Mouse (Mus musculus): Measurements from ENCODE around the gene Fos.
"Not testable (repeated sequence)": the region's sequence is repeated elsewhere in the genome, so short reads cannot be mapped to it uniquely, and the experiment has no call there.

The Fos gene

DNA sequence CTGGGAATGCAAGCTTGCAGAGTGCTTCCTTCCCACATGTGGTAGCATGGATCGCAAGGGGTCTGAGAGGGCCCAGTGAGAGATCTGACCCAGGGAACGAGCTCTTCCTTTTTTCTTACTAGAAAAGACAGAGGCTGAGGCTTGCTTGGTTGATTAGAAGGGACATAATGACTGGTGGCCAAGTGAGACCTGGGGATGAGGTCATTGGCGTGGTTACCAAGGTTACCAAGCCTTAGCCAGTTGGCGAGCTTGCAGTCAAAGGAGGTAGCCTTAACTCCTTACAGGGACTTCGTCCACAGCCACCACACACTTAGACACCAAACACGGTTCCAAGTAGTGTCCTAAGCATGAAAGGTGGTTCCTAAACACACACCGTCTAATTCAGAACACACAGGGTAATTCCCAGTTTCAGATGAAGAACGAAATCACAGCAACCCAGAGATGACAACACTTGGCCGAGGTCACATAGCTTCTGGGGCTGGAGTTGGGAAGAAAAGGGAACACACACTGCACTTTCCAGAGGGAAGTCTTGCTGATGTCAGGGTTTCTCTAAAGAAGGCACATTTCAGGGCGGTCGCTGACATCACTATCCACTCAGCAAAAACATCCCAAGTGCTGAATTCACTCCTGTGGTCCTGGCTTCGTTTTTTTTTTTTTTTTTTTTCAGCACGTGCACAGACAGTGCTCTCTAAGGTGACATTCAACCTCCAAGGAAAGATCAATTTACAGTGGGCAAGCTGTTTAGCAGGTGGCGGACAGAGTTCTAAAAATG lies 49.9 kb downstream of the Fos start:
- DNase-seq (ENCODE audit: low spot score in 2 of 2): no peak

DNA sequence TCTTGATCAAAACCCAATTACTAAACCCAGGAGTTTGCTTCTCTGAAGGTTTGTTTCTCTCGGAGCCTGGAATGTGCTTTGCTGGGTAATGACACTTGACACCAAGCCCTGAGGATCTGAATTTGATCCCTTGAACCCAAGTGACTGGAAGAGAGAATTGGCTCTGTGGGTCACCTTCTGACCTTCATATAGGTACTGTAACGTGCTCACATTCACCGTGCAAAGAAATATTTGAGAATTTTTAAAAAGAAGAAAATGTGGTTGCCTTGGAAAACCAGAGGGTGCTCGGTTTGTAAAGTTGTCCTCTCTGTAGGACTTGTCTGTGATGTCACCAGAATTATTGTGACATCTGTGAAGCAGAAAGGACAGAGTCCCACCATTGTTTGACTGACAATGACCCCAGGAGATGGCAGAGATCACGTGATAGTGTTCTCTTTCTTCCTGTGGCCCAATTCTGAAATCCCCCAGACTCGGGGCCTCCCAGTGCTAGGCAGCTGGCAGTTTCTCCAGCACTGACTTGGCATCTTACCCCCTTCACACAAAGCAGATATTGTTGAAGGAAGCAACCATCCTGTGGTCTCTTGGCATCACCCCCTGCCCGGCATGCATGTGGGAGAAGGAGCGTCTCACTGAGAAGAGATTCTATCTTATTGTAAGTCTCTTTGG lies 50.6 kb downstream of the Fos start:
- DNase-seq (ENCODE audit: low spot score in 2 of 2): no peak

DNA sequence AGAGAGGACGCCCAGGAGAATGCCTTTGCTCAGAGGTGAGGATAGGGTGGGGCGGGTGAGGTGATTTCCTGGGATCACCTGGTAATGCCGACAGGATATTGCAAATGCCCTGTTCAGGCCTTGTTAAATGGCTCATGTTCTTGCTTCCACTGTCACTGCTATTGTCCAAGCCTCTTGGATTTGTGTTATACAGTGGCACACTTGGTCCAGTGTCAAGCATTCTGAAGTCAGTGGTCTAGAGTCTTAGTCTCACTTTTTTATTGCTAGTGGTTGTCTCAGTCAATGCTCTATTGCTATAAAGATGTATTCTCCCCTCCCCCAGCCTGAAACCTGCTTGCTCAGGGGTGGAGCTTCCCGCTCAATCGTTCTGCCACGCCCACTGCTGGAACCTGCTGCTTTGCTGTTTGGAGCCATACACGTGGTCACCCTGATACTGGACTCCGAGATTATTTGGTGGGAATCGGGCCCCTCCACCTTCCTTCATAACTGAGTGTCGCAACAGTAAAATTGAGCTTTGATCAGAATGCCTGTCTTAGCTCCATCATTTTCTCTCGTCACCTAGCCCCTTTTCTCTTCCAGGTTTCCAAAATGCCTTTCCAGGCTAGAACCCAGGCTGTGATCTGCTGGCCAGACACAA lies 51.3 kb downstream of the Fos start:
- not testable (repeated sequence) for DNase-seq (ENCODE audit: low spot score in 2 of 2)

All from frontal cortex, postnatal 14 days (tissue).